Mouse (Mus musculus): ENCODE measurements around the gene Evi5.
A peak's percentile ranks its signal among the peaks of the same experiment; 100 is the strongest.

Gene Evi5

GRCm38 (mm10) chr5:107874561-107875260 is at the start of gene Evi5:
Evi5 (minus strand) TSS chr5:107875107.
- no peak for DNase-seq

GRCm38 (mm10) chr5:107924564-107924963 is 49.7 kb upstream of the Evi5 start:
- no peak for DNase-seq

- DNase-seq = no peak
Measured at GRCm38 (mm10) chr5:107922836-107923235, 47.9 kb upstream of the Evi5 start.

- DNase-seq = peak in 1 of 2 experiments; percentile 62
Measured at GRCm38 (mm10) chr5:107921400-107922252, 46.7 kb upstream of the Evi5 start.

GRCm38 (mm10) chr5:107915280-107915679 is 40.4 kb upstream of the Evi5 start:
- DNase-seq = no peak

GRCm38 (mm10) chr5:107911012-107911411 is 36.1 kb upstream of the Evi5 start:
- DNase-seq = no peak

GRCm38 (mm10) chr5:107910084-107910616 is 35.2 kb upstream of the Evi5 start:
- peak in 1 of 2 experiments; percentile 18 for DNase-seq

- DNase-seq = no peak
Measured at GRCm38 (mm10) chr5:107909668-107910067, 34.8 kb upstream of the Evi5 start.

- DNase-seq = no peak
Measured at GRCm38 (mm10) chr5:107908514-107909110, 33.7 kb upstream of the Evi5 start.

GRCm38 (mm10) chr5:107904325-107904724 is 29.4 kb upstream of the Evi5 start:
- DNase-seq = no peak

GRCm38 (mm10) chr5:107901014-107901615 is 26.2 kb upstream of the Evi5 start:
- DNase-seq = no peak

GRCm38 (mm10) chr5:107900206-107901013 is 25.5 kb upstream of the Evi5 start, which contains the start of gene Rpl5:
Rpl5 (plus strand) TSS chr5:107900502.
- DNase-seq = peak; percentile 95

GRCm38 (mm10) chr5:107896265-107896664 is 21.4 kb upstream of the Evi5 start:
- DNase-seq = no peak

- DNase-seq = no peak
Measured at GRCm38 (mm10) chr5:107894676-107895075, 19.8 kb upstream of the Evi5 start.

- DNase-seq = peak in 1 of 2 experiments; percentile 14
Measured at GRCm38 (mm10) chr5:107891515-107891914, 16.6 kb upstream of the Evi5 start.

GRCm38 (mm10) chr5:107889994-107890888 is 15.3 kb upstream of the Evi5 start:
- DNase-seq = no peak

GRCm38 (mm10) chr5:107880710-107881109 is 5.8 kb upstream of the Evi5 start:
- no peak for DNase-seq

- DNase-seq = no peak
Measured at GRCm38 (mm10) chr5:107877053-107877452, 2.1 kb upstream of the Evi5 start.

- DNase-seq = no peak
Measured at GRCm38 (mm10) chr5:107875261-107875611, 329 bp upstream of the Evi5 start.

- no peak for DNase-seq
Measured at GRCm38 (mm10) chr5:107873886-107874302, 1.0 kb downstream of the Evi5 start.

- DNase-seq = no peak
Measured at GRCm38 (mm10) chr5:107873330-107873729, 1.6 kb downstream of the Evi5 start.

All from lung, adult 18-20 months (tissue).